Mouse (Mus musculus): ENCODE measurements around the gene Naa15.

Gene Naa15

GRCm38 (mm10) chr3:51510903-51511302 lies 96.0 kb downstream of the Naa15 start:
- peak; percentile 95 for DNase-seq (ENCODE audit: low read depth, low spot score)

DNA sequence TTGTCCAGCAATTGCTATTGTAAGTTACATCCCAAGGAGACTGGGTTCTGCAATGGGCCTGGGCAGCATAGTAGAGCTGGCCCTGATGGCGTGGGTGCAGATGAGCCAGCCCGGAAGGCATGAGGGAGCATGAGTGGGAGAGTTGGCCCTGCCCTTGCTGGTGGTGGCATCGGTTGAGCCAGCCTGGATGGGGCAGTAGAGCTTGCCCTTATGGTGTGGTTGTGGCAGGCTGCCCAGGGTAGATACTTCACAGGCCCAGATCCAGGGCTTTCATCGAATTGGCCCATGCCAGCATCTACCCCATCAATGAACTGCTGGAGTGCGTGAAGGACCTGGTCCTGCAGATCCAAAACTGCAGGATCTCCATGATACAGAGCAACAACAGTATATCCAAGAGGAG lies 97.0 kb downstream of the Naa15 start:
- peak; percentile 44 for DNase-seq (ENCODE audit: low read depth, low spot score)

- DNase-seq (ENCODE audit: low read depth, low spot score) = no peak
Observed at GRCm38 (mm10) chr3:51517467-51517866, 102.5 kb downstream of the Naa15 start.

- no peak for DNase-seq (ENCODE audit: low read depth, low spot score)
Observed at GRCm38 (mm10) chr3:51517878-51518762, 103.2 kb downstream of the Naa15 start.

DNA sequence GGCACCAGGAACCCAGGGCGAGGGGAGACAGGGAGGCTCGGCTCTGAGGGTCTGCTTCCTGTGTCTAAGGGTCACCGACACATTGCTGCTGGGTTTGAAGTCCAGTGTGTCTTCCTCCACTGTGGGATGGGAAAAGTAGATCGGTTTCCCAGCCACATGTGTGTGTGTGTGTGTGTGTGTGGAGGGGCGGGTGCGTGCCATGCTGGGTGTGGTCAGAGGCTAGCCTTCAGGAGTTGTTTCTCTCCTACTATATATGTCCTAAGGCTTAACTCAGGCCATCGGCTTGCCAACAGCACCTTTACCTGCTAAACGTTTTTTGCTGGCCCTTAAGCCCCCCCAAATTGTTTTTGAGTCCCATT lies 103.8 kb downstream of the Naa15 start:
- no peak for DNase-seq (ENCODE audit: low read depth, low spot score)

DNA sequence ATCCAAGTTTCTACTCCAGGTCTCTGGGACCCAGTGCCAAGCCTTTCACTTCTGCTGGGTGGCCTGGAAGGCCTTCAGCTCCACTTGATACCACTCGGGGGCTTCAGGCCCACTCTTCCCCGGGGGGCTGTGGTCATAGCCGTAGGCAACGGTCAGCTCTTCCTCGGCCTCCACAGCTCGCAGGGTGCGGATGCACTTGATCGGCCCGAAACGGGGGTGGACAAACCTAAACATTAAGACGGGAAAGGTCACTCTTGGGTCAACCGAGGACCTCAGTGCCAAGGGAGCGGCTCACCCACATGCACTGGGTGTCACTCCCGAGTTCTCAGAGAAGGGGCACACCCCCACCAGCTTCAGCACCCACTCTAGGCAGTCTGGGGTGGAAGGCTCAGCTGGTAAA lies 106.3 kb downstream of the Naa15 start:
- no peak for DNase-seq (ENCODE audit: low read depth, low spot score)

DNA sequence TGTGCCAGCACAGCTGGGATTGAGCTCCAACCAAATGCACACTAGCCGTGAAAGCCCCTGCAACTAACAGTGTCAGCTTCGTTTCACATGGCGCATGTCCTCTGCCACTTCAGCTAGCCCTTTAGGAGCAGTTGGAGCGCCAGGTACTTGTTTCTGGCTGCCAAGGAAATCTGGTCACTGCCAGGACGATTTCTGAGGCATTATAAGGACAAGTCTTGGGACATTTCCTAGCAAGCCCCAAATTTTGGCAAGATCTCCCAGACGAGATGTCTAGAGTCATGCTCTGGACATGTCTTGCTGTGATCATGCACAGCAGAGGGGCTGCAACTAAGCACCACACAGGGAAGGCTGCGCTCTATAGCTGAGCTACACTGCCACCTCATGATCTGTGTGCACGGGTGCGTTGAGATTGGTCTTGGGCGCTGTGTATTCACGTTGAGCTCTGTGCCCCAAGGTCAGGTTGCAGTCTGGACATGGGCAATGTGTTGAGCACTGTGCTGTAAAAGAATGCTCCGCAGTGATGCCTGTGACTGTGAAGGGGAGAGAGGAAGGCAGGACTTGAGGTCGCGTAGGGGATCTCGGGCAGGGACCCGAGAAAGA lies 110.3 kb downstream of the Naa15 start:
- peak; percentile 74 for DNase-seq (ENCODE audit: low read depth, low spot score)

Measured in brain, adult 2 months (tissue).